Mouse (Mus musculus): ENCODE results near the gene Smap2. TPM values are rescaled to one million over a fixed set of nuclear protein-coding genes. Genes with fewer than 3 reads are reported as not detected.

Gene Smap2
- polyA plus RNA-seq, 1 experiment = 27.3 TPM

GRCm38 (mm10) chr4:121001042-121001441, 16.0 kb downstream of the Smap2 start:
- Histone ChIP-seq H3K4me3 (ENCODE audit: insufficient read depth, low read depth, low read length) (no peak overlapping the region), H3K36me3 (ENCODE audit: control insufficient read depth, insufficient read depth, low read length) (no peaks in the 10 kb centered on the region), H3K4me1 (ENCODE audit: control insufficient read depth, insufficient read depth, low read length) (peaks cover 18% of the 10 kb centered on the region), H3K27ac (ENCODE audit: insufficient read depth, low read depth, low read length) (no peak overlapping the region), H3K27me3 (replicated peaks; ENCODE audit: control insufficient read depth, insufficient read depth, low read length) (no peaks in the 10 kb centered on the region)
- 0 out of 2 replicates have a peak, but pooled peaks have one; percentile 7 for TF ChIP-seq CTCF (conservative IDR thresholded peaks at IDR 0.05; ENCODE audit: insufficient read depth, insufficient read length, low read depth, low read length)
- no peak for TF ChIP-seq POLR2A (IDR thresholded peaks at IDR 0.05; ENCODE audit: low read depth, low read length)
- no peak for DNase-seq
- 88% methylated on average over 2 of the region's 2 CpGs for WGBS

- no peaks in the 10 kb centered on the region for H3K27me3 ChIP-seq (replicated peaks; ENCODE audit: control insufficient read depth, insufficient read depth, low read length)
- WGBS = 65% methylated on average over 1 of the region's 1 CpGs
- no peaks in the 10 kb centered on the region for H3K36me3 ChIP-seq (ENCODE audit: control insufficient read depth, insufficient read depth, low read length)
- H3K27ac ChIP-seq (ENCODE audit: insufficient read depth, low read depth, low read length) = peak overlapping the region; percentile 50; the same call in 1 of the 2 replicates
- no peak overlapping the region for H3K4me3 ChIP-seq (ENCODE audit: insufficient read depth, low read depth, low read length)
- TF ChIP-seq CTCF (conservative IDR thresholded peaks at IDR 0.05; ENCODE audit: insufficient read depth, insufficient read length, low read depth, low read length) = no peak
- TF ChIP-seq POLR2A (IDR thresholded peaks at IDR 0.05; ENCODE audit: low read depth, low read length) = no peak
- peaks cover 10% of the 10 kb centered on the region; the same call in 1 of the 2 replicates for H3K4me1 ChIP-seq (ENCODE audit: control insufficient read depth, insufficient read depth, low read length)
- peak; percentile 50 for DNase-seq
Observed at GRCm38 (mm10) chr4:120995911-120996310, 21.1 kb downstream of the Smap2 start.

DNA sequence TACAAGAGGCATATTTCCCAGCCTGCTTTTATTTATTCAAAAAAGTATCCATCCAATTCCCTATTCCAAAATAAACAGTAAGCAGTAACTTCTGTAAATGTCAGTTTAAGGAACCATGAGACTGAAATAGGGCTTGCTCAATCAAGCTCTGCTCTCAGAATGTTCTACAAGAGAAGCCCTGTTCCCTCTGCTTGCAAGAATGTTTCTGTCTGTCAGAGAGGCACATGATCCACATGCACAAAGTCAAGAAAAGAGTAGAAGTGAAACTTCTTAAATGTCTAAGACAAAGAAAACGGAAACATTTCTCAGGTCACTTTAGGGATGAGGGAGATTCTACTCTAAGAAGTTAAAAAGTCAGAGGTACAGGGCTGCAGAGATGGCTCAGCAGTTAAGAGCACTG, 24.0 kb downstream of the Smap2 start:
- WGBS = 62% methylated on average over 1 of the region's 1 CpGs
- peaks cover 10% of the 10 kb centered on the region; the same call in 1 of the 2 replicates for H3K4me1 ChIP-seq (ENCODE audit: control insufficient read depth, insufficient read depth, low read length)
- H3K36me3 ChIP-seq (ENCODE audit: control insufficient read depth, insufficient read depth, low read length) = no peaks in the 10 kb centered on the region
- peak; percentile 28 for DNase-seq
- no peak overlapping the region for H3K4me3 ChIP-seq (ENCODE audit: insufficient read depth, low read depth, low read length)
- no peaks in the 10 kb centered on the region for H3K27me3 ChIP-seq (replicated peaks; ENCODE audit: control insufficient read depth, insufficient read depth, low read length)
- TF ChIP-seq POLR2A (IDR thresholded peaks at IDR 0.05; ENCODE audit: low read depth, low read length) = no peak
- TF ChIP-seq CTCF (conservative IDR thresholded peaks at IDR 0.05; ENCODE audit: insufficient read depth, insufficient read length, low read depth, low read length) = no peak
- no peak overlapping the region for H3K27ac ChIP-seq (ENCODE audit: insufficient read depth, low read depth, low read length)

GRCm38 (mm10) chr4:120992284-120992683, 24.8 kb downstream of the Smap2 start:
- H3K27me3 ChIP-seq (replicated peaks; ENCODE audit: control insufficient read depth, insufficient read depth, low read length) = no peaks in the 10 kb centered on the region
- H3K4me3 ChIP-seq (ENCODE audit: insufficient read depth, low read depth, low read length) = no peak overlapping the region
- no peak for TF ChIP-seq CTCF (conservative IDR thresholded peaks at IDR 0.05; ENCODE audit: insufficient read depth, insufficient read length, low read depth, low read length)
- no peak for TF ChIP-seq POLR2A (IDR thresholded peaks at IDR 0.05; ENCODE audit: low read depth, low read length)
- no peaks in the 10 kb centered on the region for H3K36me3 ChIP-seq (ENCODE audit: control insufficient read depth, insufficient read depth, low read length)
- H3K27ac ChIP-seq (ENCODE audit: insufficient read depth, low read depth, low read length) = no peak overlapping the region
- 83% methylated on average over 2 of the region's 2 CpGs for WGBS
- peaks cover 10% of the 10 kb centered on the region; the same call in 1 of the 2 replicates for H3K4me1 ChIP-seq (ENCODE audit: control insufficient read depth, insufficient read depth, low read length)
- no peak for DNase-seq

GRCm38 (mm10) chr4:120987319-120987718, 29.7 kb downstream of the Smap2 start:
- Histone ChIP-seq H3K27ac (ENCODE audit: insufficient read depth, low read depth, low read length) (no peak overlapping the region), H3K36me3 (ENCODE audit: control insufficient read depth, insufficient read depth, low read length) (peaks cover 2% of the 10 kb centered on the region; the same call in 1 of the 2 replicates), H3K4me1 (ENCODE audit: control insufficient read depth, insufficient read depth, low read length) (peaks cover 2% of the 10 kb centered on the region; the same call in 1 of the 2 replicates), H3K27me3 (replicated peaks; ENCODE audit: control insufficient read depth, insufficient read depth, low read length) (no peaks in the 10 kb centered on the region), H3K4me3 (ENCODE audit: insufficient read depth, low read depth, low read length) (no peak overlapping the region)
- 53% methylated on average over 4 of the region's 4 CpGs for WGBS
- TF ChIP-seq POLR2A (IDR thresholded peaks at IDR 0.05; ENCODE audit: low read depth, low read length) (no peak), CTCF (conservative IDR thresholded peaks at IDR 0.05; ENCODE audit: insufficient read depth, insufficient read length, low read depth, low read length) (no peak)
- no peak for DNase-seq

GRCm38 (mm10) chr4:120986446-120986845, 30.6 kb downstream of the Smap2 start:
- H3K4me3 ChIP-seq (ENCODE audit: insufficient read depth, low read depth, low read length) = no peak overlapping the region
- H3K27me3 ChIP-seq (replicated peaks; ENCODE audit: control insufficient read depth, insufficient read depth, low read length) = no peaks in the 10 kb centered on the region
- 9% methylated on average over 6 of the region's 6 CpGs for WGBS
- DNase-seq = peak; percentile 28
- TF ChIP-seq CTCF (conservative IDR thresholded peaks at IDR 0.05; ENCODE audit: insufficient read depth, insufficient read length, low read depth, low read length) = peak; percentile 74
- no peak for TF ChIP-seq POLR2A (IDR thresholded peaks at IDR 0.05; ENCODE audit: low read depth, low read length)
- H3K4me1 ChIP-seq (ENCODE audit: control insufficient read depth, insufficient read depth, low read length) = peaks cover 2% of the 10 kb centered on the region; the same call in 1 of the 2 replicates
- no peak overlapping the region for H3K27ac ChIP-seq (ENCODE audit: insufficient read depth, low read depth, low read length)
- peaks cover 2% of the 10 kb centered on the region; the same call in 1 of the 2 replicates for H3K36me3 ChIP-seq (ENCODE audit: control insufficient read depth, insufficient read depth, low read length)

GRCm38 (mm10) chr4:120978221-120978620, 38.8 kb downstream of the Smap2 start:
- H3K4me1 ChIP-seq (ENCODE audit: control insufficient read depth, insufficient read depth, low read length) = peaks cover 6% of the 10 kb centered on the region; the same call in 1 of the 2 replicates
- DNase-seq = no peak
- no peak for TF ChIP-seq CTCF (conservative IDR thresholded peaks at IDR 0.05; ENCODE audit: insufficient read depth, insufficient read length, low read depth, low read length)
- TF ChIP-seq POLR2A (IDR thresholded peaks at IDR 0.05; ENCODE audit: low read depth, low read length) = no peak
- WGBS = 73% methylated on average over 3 of the region's 3 CpGs
- H3K27me3 ChIP-seq (replicated peaks; ENCODE audit: control insufficient read depth, insufficient read depth, low read length) = no peaks in the 10 kb centered on the region
- no peak overlapping the region for H3K4me3 ChIP-seq (ENCODE audit: insufficient read depth, low read depth, low read length)
- no peak overlapping the region for H3K27ac ChIP-seq (ENCODE audit: insufficient read depth, low read depth, low read length)
- peaks cover 2% of the 10 kb centered on the region; the same call in 1 of the 2 replicates for H3K36me3 ChIP-seq (ENCODE audit: control insufficient read depth, insufficient read depth, low read length)
